Mouse (Mus musculus) kidney, embryonic 15.5 days (tissue): ENCODE measurements around the gene 2210016F16Rik. TPM values are rescaled to one million over a fixed set of nuclear protein-coding genes. Genes with fewer than 3 reads are reported as not detected.

ENCODE experiments used
- ATAC-seq: fragments of 200-750 bp; cut with Nextera tagmentation; replicated peaks from 2 replicates; pipeline ENCODE4 v1.8.0; 2017; ENCODE audit warnings: moderate TSS enrichment; ENCODE audit not compliant: low FRiP score
- H3K27ac ChIP-seq: fragments of 300-500 bp; sonication (generic); 2 replicates; pipeline ENCODE4 v1.5.1; 2015; ENCODE audit warnings: mild to moderate bottlenecking, inconsistent platforms
- H3K27me3 ChIP-seq: fragments of 300-500 bp; sonication (generic); 2 replicates; pipeline ENCODE4 v1.6.1; 2015; ENCODE audit warnings: inconsistent platforms
- H3K36me3 ChIP-seq: fragments of 300-500 bp; sonication (generic); 2 replicates; pipeline ENCODE4 v1.6.1; 2015; ENCODE audit warnings: inconsistent platforms
- H3K4me1 ChIP-seq: fragments of 300-500 bp; sonication (generic); 2 replicates; pipeline ENCODE4 v1.6.1; 2015; ENCODE audit warnings: inconsistent platforms
- H3K4me2 ChIP-seq: fragments of 300-500 bp; sonication (generic); 2 replicates; pipeline ENCODE4 v1.6.1; 2015; ENCODE audit warnings: moderate library complexity, mild to moderate bottlenecking, inconsistent platforms
- H3K4me3 ChIP-seq: fragments of 300-500 bp; sonication (generic); replicated peaks from 2 replicates; pipeline ENCODE4 v1.5.1; 2015; ENCODE audit warnings: mild to moderate bottlenecking, inconsistent platforms
- H3K9ac ChIP-seq: fragments of 300-500 bp; sonication (generic); 2 replicates; pipeline ENCODE4 v1.6.1; 2015; ENCODE audit warnings: mild to moderate bottlenecking, inconsistent platforms
- H3K9me3 ChIP-seq: fragments of 300-500 bp; sonication (generic); replicated peaks from 2 replicates; pipeline ENCODE4 v1.6.1; 2016; ENCODE audit warnings: inconsistent platforms
- WGBS: fragments of 180-500 bp; shearing (Covaris S2); methylation state at CpG from one replicate; pipeline ENCODE4 v1.1.7; 2015; ENCODE audit warnings: mixed read lengths; 5-methylcytosine and 5-hydroxymethylcytosine counted together
- microRNA counts: library from miRNA; unstranded; fragments of <30 nt; microRNA quantifications from one replicate; lab custom pipeline; 2016
- microRNA-seq: library from miRNA; unstranded; fragments of <30 nt; microRNA quantifications from one replicate; pipeline ENCODE4, GENCODE M21; 2016
- polyA plus RNA-seq: library from polyadenylated mRNA; unstranded; fragments of >200 nt; fragmentation: Nextera tagmentation; extraction: Ambion mirVana; gene quantifications from 2 replicates; pipeline ENCODE4 v1.2.1, GENCODE M21; 2015

2210016F16Rik gene
- polyA plus RNA-seq, 1 experiment from 2014 or later = 29.5 TPM

- ATAC-seq = no peak
- no peaks in the 10 kb centered on the region for H3K27me3 ChIP-seq
- no peaks in the 10 kb centered on the region for H3K36me3 ChIP-seq
- H3K4me1 ChIP-seq = no peaks in the 10 kb centered on the region
- H3K9ac ChIP-seq = no peak overlapping the region
- WGBS = 83% methylated on average over 12 of the region's 12 CpGs
- no peak overlapping the region for H3K4me2 ChIP-seq
- no peak overlapping the region for H3K27ac ChIP-seq
- H3K4me3 ChIP-seq = no peak overlapping the region
- no peaks in the 10 kb centered on the region for H3K9me3 ChIP-seq
These were observed 47.6 kb downstream of the 2210016F16Rik start for GRCm38 (mm10) chr13:58337456-58337855.

- Histone ChIP-seq H3K4me3 (no peak overlapping the region), H3K9ac (no peak overlapping the region), H3K4me1 (no peaks in the 10 kb centered on the region), H3K9me3 (no peaks in the 10 kb centered on the region), H3K36me3 (no peaks in the 10 kb centered on the region), H3K27ac (no peak overlapping the region), H3K27me3 (no peaks in the 10 kb centered on the region), H3K4me2 (no peak overlapping the region)
- no peak for ATAC-seq
- 94% methylated on average over 5 of the region's 5 CpGs for WGBS
These were observed 50.9 kb downstream of the 2210016F16Rik start for GRCm38 (mm10) chr13:58334116-58334515.

MicroRNAs encoded within 50 kb of the gene (microRNA counts, 519-probe panel; counts per million panel counts)
- 2,829 counts per million, percentile 71 among the panel's probes with 10 or more counts for microRNA mmu-miR-7a (lab: Ali Mortazavi, UCI)

Small RNA genes within 50 kb of the gene (microRNA-seq; reads per million reads assigned to microRNA genes)
- gene Mir7-1 = 64.0 reads per million, percentile 53 among the genes with 10 or more reads in this experiment

Other genes with a start within 250 kb of the 2210016F16Rik start
- gene Idnk, start 227.6 kb downstream of the 2210016F16Rik start, polyA plus RNA-seq = 37.2 and 39.4 TPM in 2 replicates
- 107 and 112 TPM in 2 replicates for gene Ubqln1, start 169.6 kb downstream of the 2210016F16Rik start, polyA plus RNA-seq
- 28.3 and 29.9 TPM in 2 replicates for gene Gkap1, start 109.5 kb downstream of the 2210016F16Rik start, polyA plus RNA-seq
- gene Kif27, start 26.1 kb downstream of the 2210016F16Rik start, polyA plus RNA-seq = 0.77 and 0.81 TPM in 2 replicates
- gene Rmi1, start 17.0 kb upstream of the 2210016F16Rik start, polyA plus RNA-seq = 26.2 and 27.3 TPM in 2 replicates
- gene Hnrnpk, start 18.1 kb upstream of the 2210016F16Rik start, polyA plus RNA-seq = 1,666 and 1,742 TPM in 2 replicates
- gene Slc28a3, start 225.7 kb upstream of the 2210016F16Rik start, polyA plus RNA-seq = not detected in 2 replicates